Mouse (Mus musculus): ENCODE measurements around the gene Frmd8. TPM values are rescaled to one million over a fixed set of nuclear protein-coding genes. Genes with fewer than 3 reads are reported as not detected.

Gene Frmd8
- polyA plus RNA-seq, 1 experiment from 2014 or later, result 14.7 TPM

DNA sequence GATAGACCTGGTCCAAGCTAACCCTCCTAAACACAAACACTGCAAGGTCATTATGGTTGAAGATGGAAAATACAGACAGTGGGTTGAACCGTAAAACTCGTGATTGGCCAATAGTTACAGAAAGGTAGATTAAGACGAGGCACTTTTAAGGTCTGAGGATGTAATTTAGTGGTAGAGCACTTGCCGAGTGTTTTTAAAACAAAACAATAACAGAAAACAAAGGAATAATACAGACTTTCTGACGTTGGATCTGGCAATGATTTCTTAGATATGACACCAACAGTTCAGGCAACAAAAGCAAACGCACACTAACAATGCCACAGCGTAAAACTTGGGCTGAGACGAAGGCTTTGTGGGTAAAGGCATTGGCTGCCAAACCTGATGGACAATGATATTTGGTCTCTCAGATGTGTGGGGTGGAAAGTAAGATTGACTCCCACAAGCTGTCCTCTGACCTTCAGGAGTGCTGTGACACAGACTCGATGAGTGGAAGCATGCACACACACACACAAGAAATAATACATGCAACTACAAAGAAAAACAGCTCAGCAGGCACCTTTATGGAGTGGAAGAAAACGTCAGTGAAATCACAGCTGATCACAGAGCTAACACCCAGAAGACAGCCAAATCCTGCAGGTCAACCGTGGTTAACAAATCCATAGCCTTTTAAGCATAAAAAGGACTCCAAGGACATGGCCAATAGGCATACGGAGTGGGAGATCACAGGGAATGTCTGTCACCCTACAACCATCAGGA is 36.8 kb downstream of the Frmd8 start:
- Histone ChIP-seq H3K4me2 (ENCODE audit: low read length) (no peak overlapping the region), H3K9ac (ENCODE audit: low read depth, low read length) (no peak overlapping the region), H3K27ac (ENCODE audit: low read length) (no peak overlapping the region), H3K9me3 (replicated peaks; ENCODE audit: control insufficient read depth, low read length, poor library complexity, severe bottlenecking) (no peaks in the 10 kb centered on the region), H3K4me3 (ENCODE audit: low read depth, low read length) (no peak overlapping the region), H3K4me1 (ENCODE audit: control insufficient read depth, insufficient read depth, low read length) (peaks cover 10% of the 10 kb centered on the region), H3K36me3 (ENCODE audit: control insufficient read depth, insufficient read depth, low read length) (no peaks in the 10 kb centered on the region), H3K27me3 (ENCODE audit: control insufficient read depth, insufficient read depth, low read depth, low read length) (no peaks in the 10 kb centered on the region)
- ATAC-seq, result no peak
- 72% methylated on average over 12 of the region's 12 CpGs for WGBS

DNA sequence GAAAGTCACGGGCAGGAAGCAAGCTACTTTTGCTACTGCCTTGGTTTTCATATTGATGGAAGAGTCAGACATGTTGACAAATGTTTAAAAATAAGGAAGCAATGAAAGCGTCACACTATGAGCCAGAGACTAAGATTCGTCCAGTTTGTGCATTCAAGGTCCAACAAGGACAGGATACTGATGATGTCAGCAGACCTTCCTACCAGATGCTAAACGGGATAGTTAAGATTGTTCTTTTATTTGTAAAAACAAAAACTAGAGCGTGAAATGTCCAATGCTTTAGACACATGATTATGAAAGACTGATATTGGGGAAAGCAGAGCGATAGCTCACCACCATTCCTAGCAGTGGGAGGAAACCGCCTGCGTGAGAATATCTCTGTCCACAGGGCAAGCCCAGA is 37.5 kb downstream of the Frmd8 start:
- Histone ChIP-seq H3K27me3 (ENCODE audit: control insufficient read depth, insufficient read depth, low read depth, low read length) (no peaks in the 10 kb centered on the region), H3K9me3 (replicated peaks; ENCODE audit: control insufficient read depth, low read length, poor library complexity, severe bottlenecking) (no peaks in the 10 kb centered on the region), H3K4me1 (ENCODE audit: control insufficient read depth, insufficient read depth, low read length) (peaks cover 5% of the 10 kb centered on the region; the same call in 1 of the 2 replicates), H3K4me3 (ENCODE audit: low read depth, low read length) (no peak overlapping the region), H3K4me2 (ENCODE audit: low read length) (no peak overlapping the region), H3K27ac (ENCODE audit: low read length) (no peak overlapping the region), H3K36me3 (ENCODE audit: control insufficient read depth, insufficient read depth, low read length) (no peaks in the 10 kb centered on the region), H3K9ac (ENCODE audit: low read depth, low read length) (no peak overlapping the region)
- WGBS, result 84% methylated on average over 8 of the region's 8 CpGs
- no peak for ATAC-seq

GRCm38 (mm10) chr19:5836941-5837572 is 38.0 kb downstream of the Frmd8 start:
- H3K4me2 ChIP-seq (ENCODE audit: low read length), result no peak overlapping the region
- H3K27me3 ChIP-seq (ENCODE audit: control insufficient read depth, insufficient read depth, low read depth, low read length), result no peaks in the 10 kb centered on the region
- no peaks in the 10 kb centered on the region for H3K36me3 ChIP-seq (ENCODE audit: control insufficient read depth, insufficient read depth, low read length)
- H3K9ac ChIP-seq (ENCODE audit: low read depth, low read length), result no peak overlapping the region
- no peak overlapping the region for H3K27ac ChIP-seq (ENCODE audit: low read length)
- no peaks in the 10 kb centered on the region; the same call in 1 of the 2 replicates for H3K4me1 ChIP-seq (ENCODE audit: control insufficient read depth, insufficient read depth, low read length)
- H3K9me3 ChIP-seq (replicated peaks; ENCODE audit: control insufficient read depth, low read length, poor library complexity, severe bottlenecking), result no peaks in the 10 kb centered on the region
- no peak for ATAC-seq
- 71% methylated on average over 10 of the region's 10 CpGs for WGBS
- no peak overlapping the region for H3K4me3 ChIP-seq (ENCODE audit: low read depth, low read length)

GRCm38 (mm10) chr19:5835922-5836430 is 39.1 kb downstream of the Frmd8 start:
- WGBS, result 79% methylated on average over 8 of the region's 8 CpGs
- Histone ChIP-seq H3K27me3 (ENCODE audit: control insufficient read depth, insufficient read depth, low read depth, low read length) (no peaks in the 10 kb centered on the region), H3K4me1 (ENCODE audit: control insufficient read depth, insufficient read depth, low read length) (no peaks in the 10 kb centered on the region), H3K9ac (ENCODE audit: low read depth, low read length) (no peak overlapping the region), H3K9me3 (replicated peaks; ENCODE audit: control insufficient read depth, low read length, poor library complexity, severe bottlenecking) (no peaks in the 10 kb centered on the region), H3K4me2 (ENCODE audit: low read length) (no peak overlapping the region), H3K36me3 (ENCODE audit: control insufficient read depth, insufficient read depth, low read length) (no peaks in the 10 kb centered on the region), H3K27ac (ENCODE audit: low read length) (no peak overlapping the region), H3K4me3 (ENCODE audit: low read depth, low read length) (no peak overlapping the region)
- no peak for ATAC-seq

DNA sequence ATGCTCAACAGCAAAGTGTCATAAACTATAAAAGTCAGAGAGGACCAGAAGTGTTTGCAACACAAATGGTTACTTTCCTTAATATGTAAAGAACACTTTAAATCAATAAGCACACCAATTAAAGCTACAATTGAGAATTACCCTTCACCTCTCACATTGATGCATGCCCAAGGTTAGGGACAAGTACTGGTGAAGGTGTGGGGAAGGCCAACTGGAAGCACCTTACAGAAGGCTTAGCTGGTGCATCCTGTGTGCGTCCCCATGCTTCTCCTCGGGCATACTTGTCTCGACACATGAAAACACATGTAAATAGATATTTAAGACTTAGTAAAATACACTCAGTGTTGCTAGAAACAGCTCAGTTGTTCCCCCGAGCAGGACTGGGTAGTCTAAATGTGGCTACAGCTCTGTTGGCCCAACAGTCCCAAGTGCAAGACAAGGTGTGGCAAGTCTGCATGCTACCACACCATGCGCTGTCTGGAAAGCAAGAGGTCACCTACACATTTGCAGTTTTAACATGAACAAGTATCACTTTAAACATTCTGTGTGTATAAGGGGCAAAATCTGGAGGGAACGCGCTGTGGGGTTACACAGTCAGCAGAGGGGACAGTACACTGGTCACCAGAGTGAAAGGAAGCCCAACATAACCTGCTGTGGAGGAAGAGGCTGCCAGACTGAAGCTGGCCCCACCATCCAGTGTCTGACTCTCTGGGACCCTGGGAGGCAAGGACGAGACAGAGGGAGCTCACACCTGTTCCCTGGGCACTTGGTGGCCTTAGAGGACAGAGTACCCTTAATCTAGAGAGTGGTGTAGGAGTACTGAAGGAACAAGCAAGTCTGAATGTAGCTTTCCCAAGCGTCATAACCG is 39.8 kb downstream of the Frmd8 start:
- no peak for ATAC-seq
- no peaks in the 10 kb centered on the region for H3K27me3 ChIP-seq (ENCODE audit: control insufficient read depth, insufficient read depth, low read depth, low read length)
- no peaks in the 10 kb centered on the region for H3K9me3 ChIP-seq (replicated peaks; ENCODE audit: control insufficient read depth, low read length, poor library complexity, severe bottlenecking)
- H3K27ac ChIP-seq (ENCODE audit: low read length), result no peak overlapping the region
- no peaks in the 10 kb centered on the region for H3K4me1 ChIP-seq (ENCODE audit: control insufficient read depth, insufficient read depth, low read length)
- H3K4me2 ChIP-seq (ENCODE audit: low read length), result no peak overlapping the region
- 89% methylated on average over 10 of the region's 10 CpGs for WGBS
- no peak overlapping the region for H3K9ac ChIP-seq (ENCODE audit: low read depth, low read length)
- no peaks in the 10 kb centered on the region for H3K36me3 ChIP-seq (ENCODE audit: control insufficient read depth, insufficient read depth, low read length)
- no peak overlapping the region for H3K4me3 ChIP-seq (ENCODE audit: low read depth, low read length)

DNA sequence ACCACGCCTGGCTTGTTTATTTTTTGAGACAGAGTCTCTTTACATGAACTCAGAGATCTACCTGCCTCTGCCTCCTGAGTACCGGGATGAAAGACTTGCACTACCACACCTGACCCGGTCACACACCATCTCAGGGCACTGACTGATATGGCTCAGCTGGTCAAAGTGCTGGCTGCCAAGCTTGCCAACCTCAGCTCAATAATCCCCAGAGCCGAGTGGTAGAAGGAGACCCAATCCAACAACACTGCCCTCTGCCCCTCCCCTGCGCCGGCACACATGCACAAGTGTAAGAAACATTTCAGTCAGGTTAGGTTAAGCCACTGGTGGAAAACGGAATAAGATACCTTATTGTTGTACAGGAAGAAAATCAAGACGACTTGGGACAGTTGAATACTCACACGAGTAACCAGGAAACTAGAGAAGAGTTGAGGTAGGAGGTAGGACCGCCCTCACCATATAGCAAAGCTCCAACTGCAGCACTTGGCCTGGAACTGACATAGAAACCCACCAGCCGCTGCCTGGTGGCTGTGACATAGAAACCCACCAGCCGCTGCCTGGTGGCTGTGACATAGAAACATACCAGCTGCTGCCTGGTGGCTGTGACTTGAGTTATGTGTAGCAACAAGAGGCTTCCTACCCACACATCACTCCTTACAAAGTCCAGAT is 40.7 kb downstream of the Frmd8 start:
- 91% methylated on average over 12 of the region's 12 CpGs for WGBS
- ATAC-seq, result no peak

GRCm38 (mm10) chr19:5833287-5834100 is 41.6 kb downstream of the Frmd8 start:
- ATAC-seq, result no peak
- WGBS, result 91% methylated on average over 10 of the region's 10 CpGs

More for the DNA sequence above, 40.7 kb downstream of the Frmd8 start:
- H3K4me3 ChIP-seq (ENCODE audit: low read depth, low read length), result no peak overlapping the region
- no peak overlapping the region for H3K27ac ChIP-seq (ENCODE audit: low read length)
- no peaks in the 10 kb centered on the region for H3K4me1 ChIP-seq (ENCODE audit: control insufficient read depth, insufficient read depth, low read length)
- no peak overlapping the region for H3K4me2 ChIP-seq (ENCODE audit: low read length)
- H3K27me3 ChIP-seq (ENCODE audit: control insufficient read depth, insufficient read depth, low read depth, low read length), result no peaks in the 10 kb centered on the region
- no peaks in the 10 kb centered on the region for H3K9me3 ChIP-seq (replicated peaks; ENCODE audit: control insufficient read depth, low read length, poor library complexity, severe bottlenecking)
- H3K9ac ChIP-seq (ENCODE audit: low read depth, low read length), result no peak overlapping the region
- no peaks in the 10 kb centered on the region for H3K36me3 ChIP-seq (ENCODE audit: control insufficient read depth, insufficient read depth, low read length)

DNA sequence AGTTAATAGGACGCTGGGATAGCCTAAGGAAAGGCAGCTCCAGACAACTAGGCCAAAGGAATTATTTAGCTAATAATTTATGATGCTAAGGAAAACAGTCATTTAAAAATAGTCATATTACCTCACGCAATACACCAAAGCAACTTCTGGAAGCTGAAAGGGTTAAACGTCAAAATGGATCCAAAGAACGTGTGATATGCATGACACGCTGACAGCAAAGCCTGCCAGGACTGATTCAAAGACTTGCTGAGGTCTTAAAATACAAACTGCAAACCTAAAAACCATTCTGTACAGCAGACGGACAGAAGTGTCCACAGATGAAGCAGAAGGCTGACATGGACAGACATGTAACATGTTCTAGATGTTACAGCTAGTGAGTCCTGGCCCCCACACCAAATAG is 42.7 kb downstream of the Frmd8 start:
- no peak for ATAC-seq
- Histone ChIP-seq H3K27ac (ENCODE audit: low read length) (no peak overlapping the region), H3K4me2 (ENCODE audit: low read length) (no peak overlapping the region), H3K9ac (ENCODE audit: low read depth, low read length) (no peak overlapping the region), H3K36me3 (ENCODE audit: control insufficient read depth, insufficient read depth, low read length) (no peaks in the 10 kb centered on the region), H3K9me3 (replicated peaks; ENCODE audit: control insufficient read depth, low read length, poor library complexity, severe bottlenecking) (no peaks in the 10 kb centered on the region), H3K4me1 (ENCODE audit: control insufficient read depth, insufficient read depth, low read length) (no peaks in the 10 kb centered on the region), H3K4me3 (ENCODE audit: low read depth, low read length) (no peak overlapping the region), H3K27me3 (ENCODE audit: control insufficient read depth, insufficient read depth, low read depth, low read length) (no peaks in the 10 kb centered on the region)
- 72% methylated on average over 6 of the region's 6 CpGs for WGBS

More at GRCm38 (mm10) chr19:5833287-5834100, 41.6 kb downstream of the Frmd8 start:
- Histone ChIP-seq H3K9me3 (replicated peaks; ENCODE audit: control insufficient read depth, low read length, poor library complexity, severe bottlenecking) (no peaks in the 10 kb centered on the region), H3K9ac (ENCODE audit: low read depth, low read length) (no peak overlapping the region), H3K27me3 (ENCODE audit: control insufficient read depth, insufficient read depth, low read depth, low read length) (no peaks in the 10 kb centered on the region), H3K4me3 (ENCODE audit: low read depth, low read length) (no peak overlapping the region), H3K36me3 (ENCODE audit: control insufficient read depth, insufficient read depth, low read length) (no peaks in the 10 kb centered on the region), H3K27ac (ENCODE audit: low read length) (no peak overlapping the region), H3K4me2 (ENCODE audit: low read length) (no peak overlapping the region), H3K4me1 (ENCODE audit: control insufficient read depth, insufficient read depth, low read length) (no peaks in the 10 kb centered on the region)

All from midbrain, embryonic 16.5 days (tissue).